Comparison of ENCODE assay signal across 8 mouse cellular contexts in the genomic region with DNA sequence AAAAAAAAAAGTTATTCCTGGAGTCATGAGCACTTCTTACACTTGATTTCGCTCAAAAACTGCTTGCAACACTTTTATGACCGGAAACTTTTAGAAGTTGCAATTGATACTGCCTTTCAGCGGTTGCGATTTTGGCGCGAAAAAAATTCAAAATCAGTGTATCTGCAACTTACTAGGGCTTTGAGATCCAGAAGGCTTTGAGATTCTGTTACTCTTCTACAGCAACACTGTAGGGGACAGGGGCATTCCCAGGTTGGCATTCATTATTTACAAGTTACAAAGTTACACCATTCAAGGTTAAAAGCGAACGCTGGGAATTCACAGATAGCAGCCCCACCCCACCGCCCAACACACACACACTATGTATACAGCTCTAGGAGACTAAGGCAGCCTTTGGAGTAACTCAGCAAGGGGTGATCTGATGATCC. TPM values are rescaled to one million over a fixed set of nuclear protein-coding genes. Genes with fewer than 3 reads are reported as not detected.
DNase-seq lines count a peak whose midpoint lies in the region; ATAC-seq and TF ChIP-seq lines count a peak whose summit lies in the region.

No protein-coding gene starts in this region.

- no peaks in the 10 kb centered on the region for H3K9me3 ChIP-seq in forebrain, embryonic 16.5 days (ENCODE audit: control insufficient read depth, low read length)
- H3K9me3 ChIP-seq in limb, embryonic 11.5 days (ENCODE audit: control insufficient read depth, low read length): no peaks in the 10 kb centered on the region

- peaks cover 3% of the 10 kb centered on the region; the same call in 1 of the 2 replicates for H3K4me1 ChIP-seq in bone marrow, adult 2 months (ENCODE audit: control insufficient read depth, insufficient read depth, low read length)
- H3K4me1 ChIP-seq in forebrain, embryonic 16.5 days (replicated peaks; ENCODE audit: control insufficient read depth, insufficient read depth, low read length): peaks cover 45% of the 10 kb centered on the region
- H3K4me1 ChIP-seq in limb, embryonic 11.5 days (ENCODE audit: control insufficient read depth, insufficient read depth, low read length): peaks cover 8% of the 10 kb centered on the region; the same call in 1 of the 2 replicates

- H3K36me3 ChIP-seq in forebrain, embryonic 16.5 days (ENCODE audit: control insufficient read depth, insufficient read depth): no peaks in the 10 kb centered on the region
- H3K36me3 ChIP-seq in limb, embryonic 11.5 days (ENCODE audit: control insufficient read depth, insufficient read depth, low read length): no peaks in the 10 kb centered on the region
- no peaks in the 10 kb centered on the region for H3K36me3 ChIP-seq in myocyte (ENCODE audit: control insufficient read depth, insufficient read depth)

- no peaks in the 10 kb centered on the region for H3K27me3 ChIP-seq in forebrain, embryonic 16.5 days (replicated peaks; ENCODE audit: control insufficient read depth, insufficient read depth, low read length)
- no peaks in the 10 kb centered on the region for H3K27me3 ChIP-seq in limb, embryonic 11.5 days (ENCODE audit: control insufficient read depth, insufficient read depth, low read length)
- no peaks in the 10 kb centered on the region for H3K27me3 ChIP-seq in myocyte (ENCODE audit: control insufficient read depth, insufficient read depth, insufficient read length)

- WGBS in bone marrow, adult 2 months: 7% methylated on average over 9 of the region's 9 CpGs
- WGBS in forebrain, embryonic 16.5 days: under 1% methylated on average over 9 of the region's 9 CpGs
- 3% methylated on average over 9 of the region's 9 CpGs for WGBS in limb, embryonic 11.5 days

- intact Hi-C loops in left cerebral cortex, postnatal 14 days (cut with DNase I): no loop called here
- intact Hi-C loops in left cerebral cortex, postnatal 10 days (cut with DNase I): no loop called here

- DNase-seq in left cerebral cortex, postnatal 14 days (ENCODE audit: low spot score in 2 of 2): peak; percentile 37 to 47
- DNase-seq in left cerebral cortex, postnatal 10 days (ENCODE audit: extremely low spot score in 1 of 2, low spot score in 2 of 2): no peak
- DNase-seq in limb, embryonic 11.5 days (ENCODE audit: low spot score): peak; percentile 65
- DNase-seq in yolk sac, embryonic 10.5 days (ENCODE audit: low spot score): peak; percentile 73
- no peak for DNase-seq in ovary, postnatal 36 days (ENCODE audit: low spot score)

- H3ac ChIP-seq in myocyte (ENCODE audit: control insufficient read depth, insufficient read length): no peak overlapping the region

- H3K27ac ChIP-seq in bone marrow, adult 2 months (ENCODE audit: control insufficient read depth, insufficient read depth, low read depth, low read length, poor library complexity): peak overlapping the region; percentile 94
- peak overlapping the region; percentile 72 for H3K27ac ChIP-seq in forebrain, embryonic 16.5 days (ENCODE audit: low read length)
- peak overlapping the region; percentile 89 for H3K27ac ChIP-seq in limb, embryonic 11.5 days (replicated peaks; ENCODE audit: low read depth, low read length)

- H3K4me3 ChIP-seq in bone marrow, adult 2 months (replicated peaks; ENCODE audit: control insufficient read depth, low read depth, low read length): peak overlapping the region; percentile 18
- peak overlapping the region; percentile 41 for H3K4me3 ChIP-seq in forebrain, embryonic 16.5 days (replicated peaks; ENCODE audit: low read length)
- H3K4me3 ChIP-seq in limb, embryonic 11.5 days (ENCODE audit: low read depth, low read length): peak overlapping the region; percentile 36
- H3K4me3 ChIP-seq in myocyte: peak overlapping the region; percentile 18

- H3K4me2 ChIP-seq in forebrain, embryonic 16.5 days (ENCODE audit: low read length): peak overlapping the region; percentile 56
- H3K4me2 ChIP-seq in limb, embryonic 11.5 days (ENCODE audit: low read depth, severe bottlenecking): peak overlapping the region; percentile 50
- peak overlapping the region; percentile 85 for H3K4me2 ChIP-seq in myocyte (ENCODE audit: low read depth)

- TF ChIP-seq CTCF in bone marrow, adult 2 months (IDR thresholded peaks at IDR 0.05; ENCODE audit: control insufficient read depth, insufficient read depth, low read length): no peak

- ATAC-seq in forebrain, embryonic 16.5 days: no peak
- ATAC-seq in limb, embryonic 11.5 days (ENCODE audit: insufficient number of reproducible peaks, low FRiP score, low TSS enrichment, low read depth): no peak

- no peak for TF ChIP-seq POLR2A in bone marrow, adult 2 months (IDR thresholded peaks at IDR 0.05; ENCODE audit: borderline replicate concordance, control insufficient read depth, low read depth, low read length)
- no peak for TF ChIP-seq POLR2A in myocyte (IDR thresholded peaks at IDR 0.05; ENCODE audit: insufficient read length, low read depth)

- H3K79me2 ChIP-seq in myocyte (ENCODE audit: control insufficient read depth, insufficient read depth): no peaks in the 10 kb centered on the region

- no peak overlapping the region for H3K9ac ChIP-seq in forebrain, embryonic 16.5 days (replicated peaks; ENCODE audit: low read depth, low read length)
- peak overlapping the region; percentile 35 for H3K9ac ChIP-seq in limb, embryonic 11.5 days (ENCODE audit: low read length)

TF ChIP-seq in myocyte, 11 proteins besides CTCF, POLR2A, EP300 and RAD21:
- TF ChIP-seq MYOD1 (IDR thresholded peaks at IDR 0.05; ENCODE audit: control insufficient read depth in 1 of 3, insufficient read length in 2 of 3, low read depth in 2 of 3) (no peak), CEBPB (IDR thresholded peaks at IDR 0.05; ENCODE audit: insufficient read depth, poor library complexity, severe bottlenecking) (0 out of 2 replicates have a peak, but pooled peaks have one; percentile 5)

RNA-seq across cellular contexts. Expression of a gene that starts 0.6 kb away (rescaled TPM):
- 10 to 100 TPM; 51.4 to 75.0 TPM for total RNA-seq in left cerebral cortex, postnatal 14 days (2021)
- 10 to 100 TPM; 53.5 to 57.3 TPM for total RNA-seq in left cerebral cortex, postnatal 10 days (2021)
- 34.1 TPM in 1 of 2 replicates, not detected in the other for polyA plus RNA-seq in bone marrow, adult 2 months (2011; ENCODE audit: insufficient read depth, insufficient read length, low replicate concordance, missing spikeins)
- 49.1 and 60.2 TPM in 2 replicates for polyA plus RNA-seq in forebrain, embryonic 16.5 days (2015; fragmentation: Nextera tagmentation; extraction: Ambion mirVana)
- 294 and 298 TPM in 2 replicates for polyA plus RNA-seq in limb, embryonic 11.5 days (2014; fragmentation: Nextera tagmentation; extraction: Ambion mirVana)
- polyA plus RNA-seq in myocyte (2012; fragmentation: generic; extraction: Trizol): 10.6 TPM

RNA-seq across cellular contexts. Expression of a gene that starts 3.3 kb away (rescaled TPM):
- 1 to 10 TPM; 2.5 to 6.9 TPM for total RNA-seq in left cerebral cortex, postnatal 14 days (2021)
- 1 to 10 TPM; 5.2 to 6.1 TPM for total RNA-seq in left cerebral cortex, postnatal 10 days (2021)
- polyA plus RNA-seq in bone marrow, adult 2 months (2011; ENCODE audit: insufficient read depth, insufficient read length, low replicate concordance, missing spikeins): 14.9 and 15.3 TPM in 2 replicates
- 1.7 TPM in 1 of 2 replicates, not detected in the other for polyA plus RNA-seq in forebrain, embryonic 16.5 days (2015; fragmentation: Nextera tagmentation; extraction: Ambion mirVana)
- polyA plus RNA-seq in limb, embryonic 11.5 days (2014; fragmentation: Nextera tagmentation; extraction: Ambion mirVana): 7.5 and 10.7 TPM in 2 replicates
- polyA plus RNA-seq in myocyte (2012; fragmentation: generic; extraction: Trizol): 6.8 TPM

RNA-seq across cellular contexts. Expression of a gene that starts 3.3 kb away (rescaled TPM):
- 10 to 100 TPM in 1 of 2 experiments, 1 to 10 TPM in 1; 7.6 to 10.5 TPM for total RNA-seq in left cerebral cortex, postnatal 14 days (2021)
- total RNA-seq in left cerebral cortex, postnatal 10 days (2021): 10 to 100 TPM; 19.5 to 20.4 TPM
- polyA plus RNA-seq in bone marrow, adult 2 months (2011; ENCODE audit: insufficient read depth, insufficient read length, low replicate concordance, missing spikeins): 99.1 and 123 TPM in 2 replicates
- 6.5 and 7.8 TPM in 2 replicates for polyA plus RNA-seq in forebrain, embryonic 16.5 days (2015; fragmentation: Nextera tagmentation; extraction: Ambion mirVana)
- polyA plus RNA-seq in limb, embryonic 11.5 days (2014; fragmentation: Nextera tagmentation; extraction: Ambion mirVana): 20.0 and 21.2 TPM in 2 replicates
- 1.7 TPM for polyA plus RNA-seq in myocyte (2012; fragmentation: generic; extraction: Trizol)

RNA-seq across cellular contexts. Expression of a gene that starts 3.5 kb away (rescaled TPM):
- total RNA-seq in left cerebral cortex, postnatal 14 days (2021): 10 to 100 TPM in 1 of 2 experiments, 1 to 10 TPM in 1; 6.7 to 11.2 TPM
- total RNA-seq in left cerebral cortex, postnatal 10 days (2021): 10 to 100 TPM; 16.5 to 17.0 TPM
- polyA plus RNA-seq in bone marrow, adult 2 months (2011; ENCODE audit: insufficient read depth, insufficient read length, low replicate concordance, missing spikeins): 31.5 and 33.4 TPM in 2 replicates
- 2.0 TPM in 1 of 2 replicates, not detected in the other for polyA plus RNA-seq in forebrain, embryonic 16.5 days (2015; fragmentation: Nextera tagmentation; extraction: Ambion mirVana)
- 1.7 and 4.9 TPM in 2 replicates for polyA plus RNA-seq in limb, embryonic 11.5 days (2014; fragmentation: Nextera tagmentation; extraction: Ambion mirVana)
- 0.89 TPM for polyA plus RNA-seq in myocyte (2012; fragmentation: generic; extraction: Trizol)

RNA-seq across cellular contexts. Expression of a gene that starts 26.2 kb away (rescaled TPM):
- total RNA-seq in left cerebral cortex, postnatal 14 days (2021): 10 to 100 TPM; 43.6 to 56.5 TPM
- 10 to 100 TPM; 48.3 to 50.2 TPM for total RNA-seq in left cerebral cortex, postnatal 10 days (2021)
- 27.5 and 42.9 TPM in 2 replicates for polyA plus RNA-seq in bone marrow, adult 2 months (2011; ENCODE audit: insufficient read depth, insufficient read length, low replicate concordance, missing spikeins)
- polyA plus RNA-seq in forebrain, embryonic 16.5 days (2015; fragmentation: Nextera tagmentation; extraction: Ambion mirVana): 7.9 and 8.0 TPM in 2 replicates
- 21.3 and 25.2 TPM in 2 replicates for polyA plus RNA-seq in limb, embryonic 11.5 days (2014; fragmentation: Nextera tagmentation; extraction: Ambion mirVana)
- 72.0 TPM for polyA plus RNA-seq in myocyte (2012; fragmentation: generic; extraction: Trizol)

Comparison
In these comparisons a context has a peak if more than half of its experiments do, and no peak if none do; other contexts are left out.
1. DNase-seq: peak in left cerebral cortex, postnatal 14 days (2 of 2), limb, embryonic 11.5 days (single experiment) and yolk sac, embryonic 10.5 days (single experiment); none in left cerebral cortex, postnatal 10 days (0 of 2) and ovary, postnatal 36 days (single experiment).
2. Peak in every context shown above with its lines, with median percentiles within 50 percentile points of each other: H3K27ac ChIP-seq, H3K4me3 ChIP-seq and H3K4me2 ChIP-seq.